Comparison of ENCODE assay signal across 26 mouse cellular contexts in genomic region chr6:44850829-44851228, GRCm38 (mm10).
A peak's percentile ranks its signal among the peaks of the same experiment; 100 is the strongest.
DNase-seq lines count a peak whose midpoint lies in the region; ATAC-seq and TF ChIP-seq lines count a peak whose summit lies in the region.
"Had no signal": no experiment of that assay in that cellular context is flagged by ENCODE, and none has a peak within 500 bp of the region (broad histone marks: within the 10 kb centered on the region; RNA-seq: fewer than 3 reads in every experiment).

No protein-coding gene starts in this region.

- H3K4me3 ChIP-seq in hindbrain, postnatal 0 days (ENCODE audit: low read length), result no peak overlapping the region
- H3K4me3 ChIP-seq in hindbrain, embryonic 13.5 days, result no peak overlapping the region
- no peak overlapping the region for H3K4me3 ChIP-seq in midbrain, embryonic 14.5 days (replicated peaks; ENCODE audit: low read depth, low read length)
- H3K4me3 ChIP-seq in midbrain, embryonic 11.5 days (ENCODE audit: low read depth, low read length), result no peak overlapping the region
- no peak overlapping the region for H3K4me3 ChIP-seq in midbrain, postnatal 0 days (ENCODE audit: low read depth, low read length)
- no peak overlapping the region for H3K4me3 ChIP-seq in gastrocnemius, adult 2 months
- H3K4me3 ChIP-seq: embryonic facial prominence, embryonic 13.5 days; forebrain, embryonic 15.5 days; heart, embryonic 15.5 days; limb, embryonic 12.5 days; liver, embryonic 12.5 days; midbrain, embryonic 12.5 days; stomach, embryonic 15.5 days had no signal

- H3K9ac ChIP-seq in hindbrain, postnatal 0 days (replicated peaks; ENCODE audit: low read length), result no peak overlapping the region
- H3K9ac ChIP-seq in hindbrain, embryonic 13.5 days, result no peak overlapping the region
- no peak overlapping the region for H3K9ac ChIP-seq in midbrain, embryonic 14.5 days (replicated peaks; ENCODE audit: low read length)
- no peak overlapping the region for H3K9ac ChIP-seq in midbrain, embryonic 11.5 days (ENCODE audit: low read length)
- no peak overlapping the region for H3K9ac ChIP-seq in midbrain, postnatal 0 days (replicated peaks; ENCODE audit: low read length, poor library complexity, severe bottlenecking)
- H3K9ac ChIP-seq: embryonic facial prominence, embryonic 13.5 days; forebrain, embryonic 15.5 days; heart, embryonic 15.5 days; limb, embryonic 12.5 days; liver, embryonic 12.5 days; midbrain, embryonic 12.5 days; stomach, embryonic 15.5 days had no signal

- intact Hi-C loops in gastrocnemius, adult 2 months (cut with DNase I), result no loop called here

- H3K27me3 ChIP-seq in hindbrain, postnatal 0 days (ENCODE audit: insufficient read depth, low read length), result no peaks in the 10 kb centered on the region
- H3K27me3 ChIP-seq in hindbrain, embryonic 13.5 days, result no peaks in the 10 kb centered on the region
- H3K27me3 ChIP-seq in midbrain, embryonic 14.5 days (ENCODE audit: control insufficient read depth, insufficient read depth, low read length), result no peaks in the 10 kb centered on the region
- no peaks in the 10 kb centered on the region for H3K27me3 ChIP-seq in midbrain, embryonic 11.5 days (ENCODE audit: control insufficient read depth, insufficient read depth, low read length)
- no peaks in the 10 kb centered on the region for H3K27me3 ChIP-seq in midbrain, postnatal 0 days (ENCODE audit: insufficient read depth, low read length)
- H3K27me3 ChIP-seq: embryonic facial prominence, embryonic 13.5 days; forebrain, embryonic 15.5 days; heart, embryonic 15.5 days; limb, embryonic 12.5 days; liver, embryonic 12.5 days; midbrain, embryonic 12.5 days; stomach, embryonic 15.5 days had no signal

- peak; percentile 1 to 10 for DNase-seq in adrenal gland, postnatal 36 days
- DNase-seq in adrenal gland, postnatal 25 days, result no peak
- peak; percentile 22 for DNase-seq in hindbrain, postnatal 0 days (ENCODE audit: low spot score)
- DNase-seq in midbrain, embryonic 14.5 days, result peak; percentile 63
- no peak for DNase-seq in midbrain, embryonic 11.5 days (ENCODE audit: low spot score, missing footprints)
- DNase-seq in midbrain, postnatal 0 days (ENCODE audit: low spot score), result peak; percentile 15
- no peak for DNase-seq in gastrocnemius, adult 2 months
- DNase-seq: cerebellum, adult 2 months; cerebellum, postnatal 25 days; heart, postnatal 36 days; kidney, adult 9 months; kidney, postnatal 25 days; layer of hippocampus, postnatal 36 days; lung, adult 2 months; thymus, adult 2 months; thymus, postnatal 4 days had no signal

- no peak overlapping the region for H3K27ac ChIP-seq in hindbrain, postnatal 0 days
- no peak overlapping the region for H3K27ac ChIP-seq in hindbrain, embryonic 13.5 days
- H3K27ac ChIP-seq in midbrain, embryonic 14.5 days (replicated peaks; ENCODE audit: low read depth, low read length), result no peak overlapping the region
- no peak overlapping the region for H3K27ac ChIP-seq in midbrain, embryonic 11.5 days (ENCODE audit: low read depth, low read length)
- no peak overlapping the region for H3K27ac ChIP-seq in midbrain, postnatal 0 days (ENCODE audit: low read depth, low read length)
- H3K27ac ChIP-seq in gastrocnemius, adult 2 months, result no peak overlapping the region
- H3K27ac ChIP-seq: embryonic facial prominence, embryonic 13.5 days; forebrain, embryonic 15.5 days; heart, embryonic 15.5 days; limb, embryonic 12.5 days; liver, embryonic 12.5 days; midbrain, embryonic 12.5 days; stomach, embryonic 15.5 days had no signal

- H3K9me3 ChIP-seq in hindbrain, postnatal 0 days (ENCODE audit: low read length), result no peaks in the 10 kb centered on the region
- H3K9me3 ChIP-seq in hindbrain, embryonic 13.5 days, result no peaks in the 10 kb centered on the region
- H3K9me3 ChIP-seq in midbrain, embryonic 14.5 days (ENCODE audit: control insufficient read depth, low read length), result no peaks in the 10 kb centered on the region
- H3K9me3 ChIP-seq in midbrain, embryonic 11.5 days (ENCODE audit: control insufficient read depth, low read length), result no peaks in the 10 kb centered on the region
- no peaks in the 10 kb centered on the region for H3K9me3 ChIP-seq in midbrain, postnatal 0 days (ENCODE audit: low read length)
- H3K9me3 ChIP-seq: embryonic facial prominence, embryonic 13.5 days; forebrain, embryonic 15.5 days; heart, embryonic 15.5 days; limb, embryonic 12.5 days; liver, embryonic 12.5 days; midbrain, embryonic 12.5 days; stomach, embryonic 15.5 days had no signal

- ATAC-seq in hindbrain, postnatal 0 days, result no peak
- ATAC-seq in hindbrain, embryonic 13.5 days (ENCODE audit: low FRiP score), result no peak
- ATAC-seq in midbrain, embryonic 14.5 days (ENCODE audit: low FRiP score, low TSS enrichment), result no peak
- no peak for ATAC-seq in midbrain, embryonic 11.5 days (ENCODE audit: low FRiP score)
- ATAC-seq in midbrain, postnatal 0 days (ENCODE audit: low FRiP score), result no peak
- ATAC-seq: forebrain, embryonic 15.5 days; hindbrain, embryonic 16.5 days; intestine, embryonic 16.5 days; liver, embryonic 12.5 days had no signal

- H3K36me3 ChIP-seq in hindbrain, postnatal 0 days (ENCODE audit: insufficient read depth, low read length), result no peaks in the 10 kb centered on the region
- H3K36me3 ChIP-seq in hindbrain, embryonic 13.5 days, result no peaks in the 10 kb centered on the region
- no peaks in the 10 kb centered on the region for H3K36me3 ChIP-seq in midbrain, embryonic 14.5 days (ENCODE audit: control insufficient read depth, insufficient read depth, low read length)
- no peaks in the 10 kb centered on the region for H3K36me3 ChIP-seq in midbrain, embryonic 11.5 days (ENCODE audit: control insufficient read depth, insufficient read depth, low read length)
- no peaks in the 10 kb centered on the region for H3K36me3 ChIP-seq in midbrain, postnatal 0 days (ENCODE audit: insufficient read depth, low read length)
- H3K36me3 ChIP-seq: embryonic facial prominence, embryonic 13.5 days; forebrain, embryonic 15.5 days; heart, embryonic 15.5 days; limb, embryonic 12.5 days; liver, embryonic 12.5 days; midbrain, embryonic 12.5 days; stomach, embryonic 15.5 days had no signal

- TF ChIP-seq CTCF in hindbrain, postnatal 0 days (IDR thresholded peaks at IDR 0.05; ENCODE audit: low read depth), result no peak
- no peak for TF ChIP-seq CTCF in midbrain, postnatal 0 days (IDR thresholded peaks at IDR 0.05)
- no peak for TF ChIP-seq CTCF in gastrocnemius, adult 2 months (IDR thresholded peaks at IDR 0.05)

- 73% methylated on average over 4 of the region's 4 CpGs for WGBS in hindbrain, postnatal 0 days
- WGBS in hindbrain, embryonic 13.5 days, result 89% methylated on average over 4 of the region's 4 CpGs
- 61% methylated on average over 4 of the region's 4 CpGs for WGBS in midbrain, embryonic 14.5 days
- 94% methylated on average over 4 of the region's 4 CpGs for WGBS in midbrain, embryonic 11.5 days
- WGBS in midbrain, postnatal 0 days, result 53% methylated on average over 4 of the region's 4 CpGs

- H3K4me2 ChIP-seq in hindbrain, postnatal 0 days (ENCODE audit: low read depth, low read length), result no peak overlapping the region
- no peak overlapping the region for H3K4me2 ChIP-seq in hindbrain, embryonic 13.5 days
- no peak overlapping the region for H3K4me2 ChIP-seq in midbrain, embryonic 14.5 days (ENCODE audit: low read length)
- no peak overlapping the region for H3K4me2 ChIP-seq in midbrain, embryonic 11.5 days
- no peak overlapping the region for H3K4me2 ChIP-seq in midbrain, postnatal 0 days (ENCODE audit: low read depth, low read length, poor library complexity, severe bottlenecking)
- H3K4me2 ChIP-seq: embryonic facial prominence, embryonic 13.5 days; forebrain, embryonic 15.5 days; heart, embryonic 15.5 days; limb, embryonic 12.5 days; liver, embryonic 12.5 days; midbrain, embryonic 12.5 days; stomach, embryonic 15.5 days had no signal

- H3K4me1 ChIP-seq in hindbrain, postnatal 0 days (ENCODE audit: insufficient read depth, low read length), result no peaks in the 10 kb centered on the region
- no peaks in the 10 kb centered on the region for H3K4me1 ChIP-seq in hindbrain, embryonic 13.5 days (replicated peaks)
- H3K4me1 ChIP-seq in midbrain, embryonic 14.5 days (ENCODE audit: control insufficient read depth, insufficient read depth, low read length), result no peaks in the 10 kb centered on the region
- no peaks in the 10 kb centered on the region for H3K4me1 ChIP-seq in midbrain, embryonic 11.5 days (ENCODE audit: control insufficient read depth, insufficient read depth, low read length)
- H3K4me1 ChIP-seq in midbrain, postnatal 0 days (ENCODE audit: insufficient read depth, low read length), result no peaks in the 10 kb centered on the region
- H3K4me1 ChIP-seq: embryonic facial prominence, embryonic 13.5 days; forebrain, embryonic 15.5 days; heart, embryonic 15.5 days; limb, embryonic 12.5 days; liver, embryonic 12.5 days; midbrain, embryonic 12.5 days; stomach, embryonic 15.5 days had no signal

Comparison
In these comparisons a context has a peak if more than half of its experiments do, and no peak if none do; other contexts are left out.
1. DNase-seq: peak in adrenal gland, postnatal 36 days (2 of 2), hindbrain, postnatal 0 days (single experiment), midbrain, embryonic 14.5 days (single experiment) and midbrain, postnatal 0 days (single experiment); none in adrenal gland, postnatal 25 days (single experiment), midbrain, embryonic 11.5 days (single experiment) and gastrocnemius, adult 2 months (single experiment).